Mouse (Mus musculus) stomach, embryonic 15.5 days (tissue): ENCODE results near the gene Gm20683. TPM values are rescaled to one million over a fixed set of nuclear protein-coding genes. Genes with fewer than 3 reads are reported as not detected.

ENCODE experiments used
- ATAC-seq: fragments of 200-750 bp; cut with Nextera tagmentation; 2 replicates; pipeline ENCODE4 v1.8.0; 2017; ENCODE audit warnings: low read depth, moderate number of reproducible peaks, moderate TSS enrichment; ENCODE audit not compliant: insufficient read depth, low FRiP score
- H3K27ac ChIP-seq: fragments of 300-500 bp; sonication (generic); 2 replicates; pipeline ENCODE4 v1.5.1; 2015; ENCODE audit warnings: mild to moderate bottlenecking, inconsistent platforms
- H3K27me3 ChIP-seq: fragments of 300-500 bp; sonication (generic); replicated peaks from 2 replicates; pipeline ENCODE4 v1.6.1; 2015; ENCODE audit warnings: inconsistent platforms
- H3K36me3 ChIP-seq: fragments of 300-500 bp; sonication (generic); 2 replicates; pipeline ENCODE4 v1.6.1; 2015; ENCODE audit warnings: inconsistent platforms
- H3K4me1 ChIP-seq: fragments of 300-500 bp; sonication (generic); 2 replicates; pipeline ENCODE4 v1.6.1; 2015; ENCODE audit warnings: inconsistent platforms
- H3K4me2 ChIP-seq: fragments of 300-500 bp; sonication (generic); 2 replicates; pipeline ENCODE4 v1.6.1; 2015; ENCODE audit warnings: mild to moderate bottlenecking, inconsistent platforms
- H3K4me3 ChIP-seq: fragments of 300-500 bp; sonication (generic); replicated peaks from 2 replicates; pipeline ENCODE4 v1.5.1; 2015; ENCODE audit warnings: inconsistent platforms
- H3K9ac ChIP-seq: fragments of 300-500 bp; sonication (generic); 2 replicates; pipeline ENCODE4 v1.6.1; 2015; ENCODE audit warnings: inconsistent platforms
- H3K9me3 ChIP-seq: fragments of 300-500 bp; sonication (generic); 2 replicates; pipeline ENCODE4 v1.6.1; 2016; ENCODE audit warnings: inconsistent platforms
- WGBS: fragments of 180-500 bp; shearing (Covaris S2); methylation state at CpG from one replicate; pipeline ENCODE4 v1.1.7; 2015; 5-methylcytosine and 5-hydroxymethylcytosine counted together
- polyA plus RNA-seq: library from polyadenylated mRNA; unstranded; fragments of >200 nt; fragmentation: Nextera tagmentation; extraction: Ambion mirVana; gene quantifications from 2 replicates; pipeline ENCODE4 v1.2.1, GENCODE M21; 2015

Gene Gm20683
- 1.6 and 2.7 TPM in 2 replicates for polyA plus RNA-seq

DNA sequence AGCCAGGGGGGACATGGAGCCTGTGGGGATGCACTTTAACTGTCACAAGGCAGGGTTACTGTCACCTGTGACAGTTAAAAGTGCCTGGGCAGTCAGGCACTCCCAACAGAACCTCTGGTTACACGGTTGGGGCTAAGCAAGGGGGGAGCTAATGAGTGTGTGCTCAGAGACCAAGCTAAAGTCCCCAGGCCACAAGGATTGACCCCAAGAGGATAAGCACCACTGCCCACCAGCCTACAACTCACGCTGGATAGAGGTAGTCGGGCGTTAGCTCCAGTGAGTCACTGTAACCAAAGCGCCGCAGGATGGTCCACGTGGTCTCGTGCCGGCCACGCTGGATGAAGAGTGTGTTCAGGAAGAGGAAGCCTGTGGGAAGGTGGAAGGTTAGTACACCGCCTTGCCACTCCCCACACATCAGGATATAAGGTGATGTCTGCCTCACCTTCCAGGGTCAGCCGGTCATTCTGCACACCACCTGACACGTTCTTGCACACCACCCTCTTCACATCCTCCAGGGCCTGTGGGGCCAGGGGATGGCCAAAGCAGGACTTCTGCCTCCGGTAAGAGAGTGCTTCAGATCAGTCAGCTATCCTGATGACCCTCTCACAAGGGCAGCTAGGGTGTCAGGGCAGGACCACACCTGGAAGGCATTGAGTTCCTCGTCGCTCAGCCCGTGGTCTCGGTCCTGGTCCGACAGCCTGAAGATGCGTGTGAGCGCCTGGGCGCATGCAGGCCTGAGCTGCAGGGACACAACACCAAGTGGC, at the start of gene Gm20683:
Gm20683 (minus strand) TSS at position 647 of the 764 bp plus-strand sequence.
- H3K9me3 ChIP-seq: no peaks in the 10 kb centered on the region
- H3K9ac ChIP-seq: no peak within 1 kb of the TSS
- H3K27me3 ChIP-seq: no peaks in the 10 kb centered on the region
- H3K4me1 ChIP-seq: peaks cover 33% of the 10 kb centered on the region
- H3K4me3 ChIP-seq: no peak within 1 kb of the TSS
- WGBS: 93% methylated on average over 22 of the region's 22 CpGs
- H3K36me3 ChIP-seq: peaks cover 41% of the 10 kb centered on the region
- ATAC-seq: no peak
- no peak within 1 kb of the TSS for H3K4me2 ChIP-seq
- H3K27ac ChIP-seq: no peak within 1 kb of the TSS

DNA sequence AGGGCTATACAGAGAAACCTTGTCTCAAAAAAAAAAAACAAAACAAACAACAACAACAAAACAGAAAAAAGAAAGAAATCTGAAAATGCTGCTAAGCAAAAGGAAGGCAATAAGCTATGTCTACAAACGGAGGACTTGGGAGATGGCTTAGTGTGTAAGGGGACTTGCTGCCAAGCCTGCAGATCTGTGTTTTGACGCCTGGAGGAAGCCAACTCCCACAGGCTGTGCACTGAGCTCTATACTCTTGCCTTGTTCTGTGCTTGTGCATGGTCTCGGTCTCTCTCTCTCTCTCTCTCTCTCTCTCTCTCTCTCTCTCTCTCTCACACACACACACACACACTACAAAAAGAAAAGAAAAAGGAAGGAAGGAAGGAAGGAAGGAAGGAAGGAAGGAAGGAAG, 47.3 kb upstream of the Gm20683 start:
- Histone ChIP-seq H3K4me3 (no peak overlapping the region), H3K27ac (no peak overlapping the region), H3K9me3 (no peaks in the 10 kb centered on the region), H3K4me2 (no peak overlapping the region), H3K4me1 (no peaks in the 10 kb centered on the region), H3K27me3 (no peaks in the 10 kb centered on the region), H3K36me3 (peaks cover 23% of the 10 kb centered on the region), H3K9ac (no peak overlapping the region)
- ATAC-seq: no peak
- WGBS: 84% methylated on average over 3 of the region's 3 CpGs

DNA sequence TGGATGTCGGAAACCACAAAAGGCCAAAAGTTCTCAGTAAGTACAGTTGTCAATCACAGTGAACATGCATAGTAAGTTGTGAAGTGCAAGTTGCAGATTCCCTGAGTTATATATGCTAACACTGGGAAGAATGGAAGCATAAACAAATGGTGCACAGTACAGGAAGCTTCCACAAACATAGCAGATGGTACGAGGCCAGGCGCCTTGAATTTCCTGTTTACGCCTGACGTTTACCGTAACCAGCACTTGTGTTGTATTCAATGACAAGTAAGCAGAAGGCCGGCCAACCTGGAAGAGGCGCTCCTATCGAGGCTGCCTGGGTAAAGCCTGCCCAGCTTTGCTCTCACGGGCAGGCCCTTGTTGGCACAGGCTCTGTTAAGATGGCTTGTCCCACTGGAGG, 45.9 kb upstream of the Gm20683 start:
- 79% methylated on average over 10 of the region's 10 CpGs for WGBS
- H3K27me3 ChIP-seq: no peaks in the 10 kb centered on the region
- no peak overlapping the region for H3K27ac ChIP-seq
- no peaks in the 10 kb centered on the region for H3K9me3 ChIP-seq
- no peaks in the 10 kb centered on the region for H3K4me1 ChIP-seq
- peaks cover 32% of the 10 kb centered on the region for H3K36me3 ChIP-seq
- H3K9ac ChIP-seq: no peak overlapping the region
- no peak for ATAC-seq
- H3K4me3 ChIP-seq: no peak overlapping the region
- no peak overlapping the region for H3K4me2 ChIP-seq

- no peak overlapping the region for H3K9ac ChIP-seq
- no peak overlapping the region for H3K27ac ChIP-seq
- H3K36me3 ChIP-seq: peaks cover 32% of the 10 kb centered on the region
- no peaks in the 10 kb centered on the region for H3K9me3 ChIP-seq
- no peak overlapping the region for H3K4me3 ChIP-seq
- H3K4me1 ChIP-seq: no peaks in the 10 kb centered on the region
- no peaks in the 10 kb centered on the region for H3K27me3 ChIP-seq
- ATAC-seq: no peak
- H3K4me2 ChIP-seq: no peak overlapping the region
These were observed 45.2 kb upstream of the Gm20683 start for GRCm38 (mm10) chr17:25886806-25887205.

DNA sequence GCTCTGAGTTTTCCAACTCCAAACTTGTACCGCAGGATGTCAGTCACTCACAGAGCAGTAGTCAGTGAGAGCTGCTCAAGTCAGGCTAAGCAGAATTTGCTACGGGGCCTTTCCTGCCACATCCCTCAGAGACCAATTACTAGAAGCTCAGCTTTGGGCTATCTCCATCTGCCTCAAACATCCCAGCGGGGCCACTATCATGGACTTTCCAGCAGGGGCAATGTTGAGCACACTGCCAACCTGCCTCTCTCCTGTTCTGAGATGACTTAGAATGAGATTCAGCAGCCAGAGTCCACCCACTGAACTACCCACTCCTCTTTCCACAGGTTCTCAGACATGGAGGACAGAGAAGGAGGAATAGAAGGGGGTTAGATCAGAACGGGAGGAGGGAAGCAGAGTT, 44.1 kb upstream of the Gm20683 start:
- no peak overlapping the region for H3K4me2 ChIP-seq
- H3K4me3 ChIP-seq: no peak overlapping the region
- no peaks in the 10 kb centered on the region for H3K9me3 ChIP-seq
- H3K36me3 ChIP-seq: peaks cover 32% of the 10 kb centered on the region
- 62% methylated on average over 4 of the region's 4 CpGs for WGBS
- H3K9ac ChIP-seq: no peak overlapping the region
- no peak overlapping the region for H3K27ac ChIP-seq
- no peak for ATAC-seq
- no peaks in the 10 kb centered on the region for H3K27me3 ChIP-seq
- 0 out of 2 replicates have a peak, but pooled peaks cover 8% of the 10 kb centered on the region for H3K4me1 ChIP-seq

- no peaks in the 10 kb centered on the region for H3K27me3 ChIP-seq
- WGBS: 88% methylated on average over 3 of the region's 3 CpGs
- H3K4me2 ChIP-seq: no peak overlapping the region
- no peak overlapping the region for H3K4me3 ChIP-seq
- peaks cover 16% of the 10 kb centered on the region; the same call in 1 of the 2 replicates for H3K4me1 ChIP-seq
- H3K27ac ChIP-seq: no peak overlapping the region
- peaks cover 22% of the 10 kb centered on the region for H3K36me3 ChIP-seq
- no peak overlapping the region for H3K9ac ChIP-seq
- no peaks in the 10 kb centered on the region for H3K9me3 ChIP-seq
- no peak for ATAC-seq
These were observed 42.3 kb upstream of the Gm20683 start for GRCm38 (mm10) chr17:25883824-25884223.

DNA sequence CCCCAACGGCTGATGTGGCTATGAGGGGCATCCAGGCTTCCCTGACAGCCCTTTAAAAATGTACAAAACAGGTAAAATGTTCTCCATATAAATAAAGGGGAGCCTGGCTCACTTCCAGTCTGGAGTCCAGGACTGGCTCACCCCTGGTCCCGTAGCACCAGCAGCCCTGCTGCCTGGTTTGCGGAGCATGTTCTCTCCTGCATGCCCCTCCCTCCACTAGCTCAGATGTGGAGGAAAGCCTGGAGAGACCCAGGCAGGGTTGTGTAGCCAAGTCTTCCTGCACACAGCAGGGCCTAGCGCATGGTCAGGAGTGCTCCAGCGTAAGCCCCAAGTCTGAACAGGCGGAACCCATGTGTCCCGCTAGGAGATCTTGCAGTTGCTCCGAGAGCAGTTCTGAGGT, 41.7 kb upstream of the Gm20683 start:
- Histone ChIP-seq H3K4me1 (peaks cover 16% of the 10 kb centered on the region; the same call in 1 of the 2 replicates), H3K9me3 (no peaks in the 10 kb centered on the region), H3K4me3 (no peak overlapping the region), H3K27ac (no peak overlapping the region), H3K4me2 (no peak overlapping the region), H3K9ac (no peak overlapping the region), H3K36me3 (peaks cover 22% of the 10 kb centered on the region), H3K27me3 (no peaks in the 10 kb centered on the region)
- no peak for ATAC-seq
- WGBS: 88% methylated on average over 8 of the region's 8 CpGs

GRCm38 (mm10) chr17:25882306-25882705, 40.7 kb upstream of the Gm20683 start:
- no peaks in the 10 kb centered on the region for H3K9me3 ChIP-seq
- H3K36me3 ChIP-seq: peaks cover 17% of the 10 kb centered on the region

DNA sequence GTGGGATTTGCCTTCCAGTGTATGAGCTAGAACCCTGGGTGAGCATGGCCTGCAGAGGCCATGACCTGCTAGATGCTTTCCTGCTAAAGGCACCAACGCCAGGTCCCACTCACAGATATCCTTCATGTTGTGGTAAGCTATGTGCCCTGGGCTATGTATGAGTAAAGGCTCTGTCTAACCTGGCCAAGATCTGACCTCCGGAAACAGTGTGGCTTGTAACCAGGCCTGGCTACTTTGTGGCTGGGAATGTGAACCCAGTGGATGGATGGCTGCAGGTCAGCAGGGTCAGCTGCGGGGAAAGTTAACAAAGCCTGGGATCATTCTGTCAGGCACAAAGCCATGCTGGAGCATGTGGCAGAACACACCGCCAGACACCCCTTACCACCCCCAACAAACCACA, 40.1 kb upstream of the Gm20683 start:
- Histone ChIP-seq H3K4me1 (peaks cover 21% of the 10 kb centered on the region), H3K27ac (no peak overlapping the region), H3K9me3 (no peaks in the 10 kb centered on the region), H3K27me3 (no peaks in the 10 kb centered on the region), H3K9ac (no peak overlapping the region), H3K4me2 (no peak overlapping the region), H3K4me3 (no peak overlapping the region), H3K36me3 (peaks cover 17% of the 10 kb centered on the region)
- no peak for ATAC-seq
- WGBS: 45% methylated on average over 4 of the region's 4 CpGs

More at GRCm38 (mm10) chr17:25882306-25882705, 40.7 kb upstream of the Gm20683 start:
- WGBS: 30% methylated on average over 5 of the region's 5 CpGs
- no peak for ATAC-seq
- Histone ChIP-seq H3K27ac (no peak overlapping the region), H3K4me1 (peaks cover 16% of the 10 kb centered on the region; the same call in 1 of the 2 replicates), H3K4me2 (no peak overlapping the region), H3K27me3 (no peaks in the 10 kb centered on the region), H3K9ac (no peak overlapping the region), H3K4me3 (no peak overlapping the region)

DNA sequence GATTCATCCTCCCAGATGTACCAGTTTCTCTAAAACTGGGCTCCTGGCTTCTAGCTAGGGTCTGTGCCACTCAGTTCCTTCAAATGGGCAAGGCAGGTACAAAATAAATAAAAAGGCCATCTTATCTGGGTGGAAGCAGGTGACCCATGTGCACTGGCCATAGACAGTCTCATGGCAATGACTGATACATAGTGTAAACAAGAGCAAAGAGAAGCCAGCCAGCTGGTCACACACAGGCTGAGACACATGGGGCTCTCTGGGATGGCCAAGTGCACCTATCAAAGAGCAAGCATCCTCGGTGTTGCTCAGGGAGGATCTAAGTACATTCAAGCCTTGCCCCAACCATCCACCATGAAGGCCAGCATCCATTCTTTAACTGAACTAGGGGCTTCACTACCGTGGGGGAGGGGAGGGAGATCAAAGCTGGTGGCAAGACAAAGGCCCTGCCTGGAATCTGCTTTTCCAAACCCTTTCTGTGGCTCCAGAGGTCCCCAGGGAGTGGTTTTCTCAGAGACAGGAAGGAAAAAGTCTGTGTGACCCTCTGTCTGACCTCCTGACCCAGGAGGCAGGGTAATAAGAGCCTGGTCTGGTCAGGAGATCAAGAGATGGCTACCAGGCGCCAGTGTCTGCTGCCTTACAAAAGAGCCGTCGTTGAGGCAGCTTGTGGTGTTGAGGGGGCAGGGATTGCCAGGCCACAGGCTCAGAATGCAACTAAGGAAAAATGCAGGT, 39.5 kb upstream of the Gm20683 start:
- H3K9ac ChIP-seq: no peak overlapping the region
- 19% methylated on average over 5 of the region's 5 CpGs for WGBS
- no peak overlapping the region for H3K4me2 ChIP-seq
- no peak overlapping the region for H3K27ac ChIP-seq
- no peaks in the 10 kb centered on the region for H3K9me3 ChIP-seq
- peaks cover 27% of the 10 kb centered on the region for H3K4me1 ChIP-seq
- no peaks in the 10 kb centered on the region for H3K27me3 ChIP-seq
- no peak overlapping the region for H3K4me3 ChIP-seq
- H3K36me3 ChIP-seq: peaks cover 17% of the 10 kb centered on the region
- ATAC-seq: peak; percentile 47

GRCm38 (mm10) chr17:25880196-25880910, 38.8 kb upstream of the Gm20683 start, which contains the start of gene Wfikkn1:
Wfikkn1 (minus strand) TSS chr17:25880858.
- no peak within 1 kb of the TSS for H3K27ac ChIP-seq
- no peaks in the 10 kb centered on the region for H3K9me3 ChIP-seq
- H3K4me1 ChIP-seq: peaks cover 31% of the 10 kb centered on the region
- H3K9ac ChIP-seq: no peak within 1 kb of the TSS
- H3K4me2 ChIP-seq: no peak within 1 kb of the TSS
- ATAC-seq: no peak
- WGBS: 40% methylated on average over 5 of the region's 5 CpGs
- H3K4me3 ChIP-seq: no peak within 1 kb of the TSS
- no peaks in the 10 kb centered on the region for H3K27me3 ChIP-seq
- H3K36me3 ChIP-seq: peaks cover 17% of the 10 kb centered on the region

- Histone ChIP-seq H3K4me3 (no peak overlapping the region), H3K4me1 (peaks cover 31% of the 10 kb centered on the region), H3K36me3 (peaks cover 17% of the 10 kb centered on the region), H3K9me3 (no peaks in the 10 kb centered on the region), H3K9ac (no peak overlapping the region), H3K4me2 (no peak overlapping the region), H3K27ac (no peak overlapping the region), H3K27me3 (no peaks in the 10 kb centered on the region)
- no peak for ATAC-seq
- WGBS: 75% methylated on average over 8 of the region's 8 CpGs
These were observed 38.2 kb upstream of the Gm20683 start for GRCm38 (mm10) chr17:25879750-25880149.
